Mouse (Mus musculus): ENCODE results near the gene Tacc2. TPM values are rescaled to one million over a fixed set of nuclear protein-coding genes. Genes with fewer than 3 reads are reported as not detected.

The Tacc2 gene
- total and polyA plus RNA-seq, 2 experiments from 2014 or later, result 39.0 to 83.8 TPM

DNA sequence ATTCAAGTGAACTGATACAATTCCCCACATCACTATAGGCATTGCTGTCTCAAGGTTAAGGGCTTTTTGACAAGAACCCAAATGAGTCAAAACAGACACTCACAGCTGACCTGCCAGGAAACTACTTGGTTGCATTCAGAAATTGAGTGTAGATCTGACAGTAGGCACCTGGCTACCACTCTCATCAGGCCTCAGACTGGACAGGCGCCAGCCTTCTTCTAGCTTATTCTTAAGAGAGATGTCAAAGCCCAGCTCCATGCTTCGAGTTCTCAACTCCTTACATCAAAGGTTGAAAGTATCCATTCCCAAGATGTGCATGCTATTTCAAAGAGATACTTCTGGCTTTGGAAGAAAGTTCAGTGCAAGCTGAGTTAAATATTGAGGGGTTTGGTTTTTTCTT is 128.0 kb downstream of the Tacc2 start:
- H3K36me3 ChIP-seq (replicated peaks; ENCODE audit: control insufficient read depth, insufficient read depth, low read length), result peaks cover 18% of the 10 kb centered on the region
- no peak overlapping the region for H3K4me3 ChIP-seq (ENCODE audit: low read depth, low read length)
- H3K27ac ChIP-seq (ENCODE audit: low read depth), result no peak overlapping the region
- ATAC-seq (ENCODE audit: insufficient read depth, low read depth), result no peak
- no peaks in the 10 kb centered on the region for H3K27me3 ChIP-seq (ENCODE audit: control insufficient read depth, insufficient read depth, low read length)
- WGBS, result 79% methylated on average over 2 of the region's 2 CpGs
- no peak overlapping the region for H3K9ac ChIP-seq (replicated peaks; ENCODE audit: low read depth, low read length)
- H3K4me1 ChIP-seq (ENCODE audit: control insufficient read depth, insufficient read depth), result peaks cover 25% of the 10 kb centered on the region
- no peak for DNase-seq (ENCODE audit: low spot score)
- no peaks in the 10 kb centered on the region for H3K9me3 ChIP-seq (replicated peaks; ENCODE audit: control insufficient read depth, low read length)
- TF ChIP-seq CTCF (IDR thresholded peaks at IDR 0.05; ENCODE audit: low read depth), result no peak
- TF ChIP-seq EP300 (IDR thresholded peaks at IDR 0.05; ENCODE audit: low read depth), result no peak
- no peak overlapping the region for H3K4me2 ChIP-seq (ENCODE audit: low read depth, low read length)

DNA sequence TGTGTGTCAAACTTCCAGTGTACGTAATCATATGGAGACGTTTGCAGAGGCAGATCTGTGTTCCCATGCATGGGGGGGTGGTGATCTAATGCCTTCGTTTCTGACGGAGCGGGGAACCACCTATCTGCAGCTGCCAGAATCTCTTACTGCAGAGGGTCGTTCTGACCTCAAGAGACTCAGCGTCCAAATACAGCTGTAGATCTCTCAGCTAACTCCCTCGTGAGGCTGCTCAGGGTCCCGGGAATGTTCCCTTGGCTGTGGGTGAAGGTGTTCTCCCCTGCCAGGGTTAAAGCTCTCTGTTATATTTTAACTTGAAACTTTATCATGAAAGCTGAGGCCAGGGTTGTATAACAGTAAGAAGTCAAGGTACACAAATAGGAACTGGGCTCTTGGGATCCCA is 131.7 kb downstream of the Tacc2 start:
- Histone ChIP-seq H3K9ac (replicated peaks; ENCODE audit: low read depth, low read length) (0 out of 2 replicates have a peak overlapping the region, but pooled peaks have one; percentile 14), H3K4me3 (ENCODE audit: low read depth, low read length) (no peak overlapping the region), H3K9me3 (replicated peaks; ENCODE audit: control insufficient read depth, low read length) (no peaks in the 10 kb centered on the region), H3K4me2 (ENCODE audit: low read depth, low read length) (no peak overlapping the region), H3K4me1 (ENCODE audit: control insufficient read depth, insufficient read depth) (peaks cover 25% of the 10 kb centered on the region), H3K27me3 (ENCODE audit: control insufficient read depth, insufficient read depth, low read length) (no peaks in the 10 kb centered on the region), H3K27ac (ENCODE audit: low read depth) (peak overlapping the region; percentile 66), H3K36me3 (replicated peaks; ENCODE audit: control insufficient read depth, insufficient read depth, low read length) (no peaks in the 10 kb centered on the region)
- ATAC-seq (ENCODE audit: insufficient read depth, low read depth), result peak; percentile 67; the same call in 1 of the 2 replicates
- WGBS, result 23% methylated on average over 9 of the region's 9 CpGs
- DNase-seq (ENCODE audit: low spot score), result peak; percentile 72
- TF ChIP-seq EP300 (IDR thresholded peaks at IDR 0.05; ENCODE audit: low read depth), result no peak
- no peak for TF ChIP-seq CTCF (IDR thresholded peaks at IDR 0.05; ENCODE audit: low read depth)

DNA sequence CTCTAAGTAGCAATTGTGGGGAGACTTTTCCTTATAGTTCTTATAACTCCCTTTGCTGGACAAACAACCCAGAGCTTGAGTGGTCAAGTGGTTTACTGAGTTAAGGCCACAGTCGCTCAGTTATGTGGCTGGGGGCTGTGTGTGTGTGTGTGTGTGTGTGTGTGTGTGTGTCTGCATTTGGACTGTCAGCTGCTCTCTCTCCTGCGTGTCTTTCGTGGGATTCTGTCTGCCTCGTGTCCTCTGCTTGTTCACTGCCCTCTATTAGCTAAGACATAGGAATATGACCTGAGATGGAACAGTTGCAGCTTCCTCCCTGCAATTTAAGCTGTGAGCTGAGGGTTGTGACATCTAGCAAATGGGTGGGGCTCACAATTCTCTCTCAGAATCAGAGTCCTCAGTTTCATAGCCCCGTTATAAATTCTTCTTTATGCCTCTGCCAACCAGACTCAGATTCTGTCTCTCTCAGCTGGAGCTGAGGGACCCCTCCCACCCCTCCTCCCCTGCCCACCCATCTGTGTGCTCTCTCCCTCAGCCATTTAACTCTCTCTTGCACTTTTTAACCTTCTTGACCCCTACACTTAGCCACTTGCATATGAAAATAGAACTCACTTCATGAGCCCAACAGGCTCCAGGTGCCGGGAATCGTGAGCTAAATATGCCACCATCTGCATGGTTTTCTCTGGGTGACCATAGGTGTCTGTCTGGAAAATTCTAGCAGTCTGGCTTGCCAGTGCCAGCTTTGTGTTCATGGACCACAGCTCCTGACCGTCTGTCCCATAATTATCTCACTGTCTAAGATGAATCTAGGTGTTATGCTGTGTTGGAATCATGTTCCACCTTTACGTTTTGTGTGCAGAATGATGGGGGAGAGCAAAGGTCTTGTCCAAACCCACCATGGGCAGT is 132.4 kb downstream of the Tacc2 start:
- peak overlapping the region; percentile 66 for H3K27ac ChIP-seq (ENCODE audit: low read depth)
- H3K4me2 ChIP-seq (ENCODE audit: low read depth, low read length), result no peak overlapping the region
- DNase-seq (ENCODE audit: low spot score), result peak; percentile 16
- TF ChIP-seq EP300 (IDR thresholded peaks at IDR 0.05; ENCODE audit: low read depth) (no peak), CTCF (IDR thresholded peaks at IDR 0.05; ENCODE audit: low read depth) (no peak)
- no peaks in the 10 kb centered on the region for H3K36me3 ChIP-seq (replicated peaks; ENCODE audit: control insufficient read depth, insufficient read depth, low read length)
- H3K9me3 ChIP-seq (replicated peaks; ENCODE audit: control insufficient read depth, low read length), result no peaks in the 10 kb centered on the region
- 0 out of 2 replicates have a peak overlapping the region, but pooled peaks have one; percentile 14 for H3K9ac ChIP-seq (replicated peaks; ENCODE audit: low read depth, low read length)
- H3K27me3 ChIP-seq (ENCODE audit: control insufficient read depth, insufficient read depth, low read length), result no peaks in the 10 kb centered on the region
- no peak overlapping the region for H3K4me3 ChIP-seq (ENCODE audit: low read depth, low read length)
- no peak for ATAC-seq (ENCODE audit: insufficient read depth, low read depth)
- H3K4me1 ChIP-seq (ENCODE audit: control insufficient read depth, insufficient read depth), result peaks cover 25% of the 10 kb centered on the region
- WGBS, result 36% methylated on average over 9 of the region's 9 CpGs

DNA sequence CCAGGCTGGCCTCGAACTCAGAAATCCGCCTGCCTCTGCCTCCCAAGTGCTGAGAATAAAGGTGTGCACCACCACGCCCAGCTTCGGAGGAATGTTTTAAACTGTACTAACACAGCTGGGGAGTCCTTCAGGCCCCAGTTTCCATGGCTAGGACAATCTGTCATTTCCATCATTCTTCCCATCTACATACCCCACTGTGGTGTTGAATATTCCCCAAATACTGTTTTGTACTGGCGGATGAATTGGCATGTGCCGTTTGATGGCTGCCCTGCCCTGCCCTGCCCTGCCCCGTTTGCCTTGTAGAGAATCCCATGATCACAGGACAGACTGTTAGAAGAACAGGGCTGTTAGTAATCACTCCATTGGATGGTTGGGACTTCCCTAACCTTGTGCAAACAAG is 134.6 kb downstream of the Tacc2 start:
- H3K27me3 ChIP-seq (ENCODE audit: control insufficient read depth, insufficient read depth, low read length), result no peaks in the 10 kb centered on the region
- TF ChIP-seq EP300 (IDR thresholded peaks at IDR 0.05; ENCODE audit: low read depth), result no peak
- no peak for TF ChIP-seq CTCF (IDR thresholded peaks at IDR 0.05; ENCODE audit: low read depth)
- H3K9ac ChIP-seq (replicated peaks; ENCODE audit: low read depth, low read length), result no peak overlapping the region
- no peak overlapping the region for H3K27ac ChIP-seq (ENCODE audit: low read depth)
- DNase-seq (ENCODE audit: low spot score) (no peak), ATAC-seq (ENCODE audit: insufficient read depth, low read depth) (no peak)
- H3K4me1 ChIP-seq (ENCODE audit: control insufficient read depth, insufficient read depth), result peaks cover 23% of the 10 kb centered on the region
- no peak overlapping the region for H3K4me2 ChIP-seq (ENCODE audit: low read depth, low read length)
- H3K4me3 ChIP-seq (ENCODE audit: low read depth, low read length), result no peak overlapping the region
- peaks cover 4% of the 10 kb centered on the region for H3K36me3 ChIP-seq (replicated peaks; ENCODE audit: control insufficient read depth, insufficient read depth, low read length)
- H3K9me3 ChIP-seq (replicated peaks; ENCODE audit: control insufficient read depth, low read length), result no peaks in the 10 kb centered on the region
- 91% methylated on average over 7 of the region's 7 CpGs for WGBS

DNA sequence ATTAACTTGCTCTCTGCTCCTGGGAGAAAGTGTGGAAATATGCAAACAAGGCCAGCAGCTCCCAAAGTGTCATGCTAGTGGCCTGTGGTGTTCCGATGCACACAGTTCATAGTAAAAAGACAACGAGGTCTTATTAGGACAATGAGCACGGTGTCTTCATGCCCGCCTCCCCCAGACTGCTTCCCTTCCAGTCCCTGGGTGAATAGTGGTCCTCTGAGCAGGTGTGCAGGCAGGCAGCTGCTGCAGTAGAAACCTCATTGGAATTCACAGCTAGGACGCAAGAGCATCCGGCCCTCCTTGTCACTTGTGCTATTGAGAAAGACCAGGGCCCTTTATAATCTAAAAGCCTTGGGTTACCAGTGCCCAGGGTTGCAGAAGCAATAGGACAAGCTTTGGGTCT is 136.1 kb downstream of the Tacc2 start:
- Histone ChIP-seq H3K27me3 (ENCODE audit: control insufficient read depth, insufficient read depth, low read length) (no peaks in the 10 kb centered on the region), H3K9ac (replicated peaks; ENCODE audit: low read depth, low read length) (no peak overlapping the region), H3K4me3 (ENCODE audit: low read depth, low read length) (no peak overlapping the region), H3K4me2 (ENCODE audit: low read depth, low read length) (no peak overlapping the region), H3K4me1 (ENCODE audit: control insufficient read depth, insufficient read depth) (peaks cover 18% of the 10 kb centered on the region), H3K27ac (ENCODE audit: low read depth) (no peak overlapping the region), H3K9me3 (replicated peaks; ENCODE audit: control insufficient read depth, low read length) (no peaks in the 10 kb centered on the region), H3K36me3 (replicated peaks; ENCODE audit: control insufficient read depth, insufficient read depth, low read length) (peaks cover 17% of the 10 kb centered on the region)
- TF ChIP-seq EP300 (IDR thresholded peaks at IDR 0.05; ENCODE audit: low read depth) (no peak), CTCF (IDR thresholded peaks at IDR 0.05; ENCODE audit: low read depth) (no peak)
- ATAC-seq (ENCODE audit: insufficient read depth, low read depth), result no peak
- WGBS, result 43% methylated on average over 6 of the region's 6 CpGs
- DNase-seq (ENCODE audit: low spot score), result no peak
